Mouse (Mus musculus): ENCODE results near the gene Saa3.
A peak's percentile ranks its signal among the peaks of the same experiment; 100 is the strongest.

GRCm38 (mm10) chr7:46675886-46676285 is 39.6 kb downstream of the Saa3 start:
- TF ChIP-seq CTCF (IDR thresholded peaks at IDR 0.05; ENCODE audit: low read depth, low read length) (no peak), TAL1 (conservative IDR thresholded peaks at IDR 0.05; ENCODE audit: low read depth, low read length) (peak; percentile 58), GATA1 (IDR thresholded peaks at IDR 0.05; ENCODE audit: borderline replicate concordance, low read length) (no peak)

All from G1E (cell line).